Mouse (Mus musculus) limb, embryonic 11.5 days (tissue): ENCODE data around the gene Grik4. TPM values are rescaled to one million over a fixed set of nuclear protein-coding genes. Genes with fewer than 3 reads are reported as not detected.

Source experiments
- ATAC-seq: fragments of 200-750 bp; cut with Nextera tagmentation; 2 replicates; pipeline ENCODE4 v1.8.0; 2017; ENCODE audit warnings: low read depth; ENCODE audit not compliant: insufficient number of reproducible peaks, low FRiP score, low TSS enrichment
- DNase-seq: peaks from one replicate; pipeline ENCODE4 v3.0.0-alpha.2; 2015; ENCODE audit warnings: low spot score
- H3K27ac ChIP-seq: fragments of 300-500 bp; sonication (generic); replicated peaks from 2 replicates; pipeline ENCODE4 v1.5.1; 2014; ENCODE audit warnings: low read depth, mild to moderate bottlenecking, low read length
- H3K27me3 ChIP-seq: fragments of 300-500 bp; sonication (generic); 2 replicates; pipeline ENCODE4 v1.6.1; 2014; ENCODE audit warnings: mild to moderate bottlenecking, low read length, mixed read lengths; ENCODE audit not compliant: control insufficient read depth, insufficient read depth
- H3K36me3 ChIP-seq: fragments of 300-500 bp; sonication (generic); 2 replicates; pipeline ENCODE4 v1.6.1; 2014; ENCODE audit warnings: mild to moderate bottlenecking, low read length, moderate library complexity, mixed read lengths; ENCODE audit not compliant: control insufficient read depth, insufficient read depth
- H3K4me1 ChIP-seq: fragments of 300-500 bp; sonication (generic); 2 replicates; pipeline ENCODE4 v1.6.1; 2014; ENCODE audit warnings: low read length, mixed read lengths; ENCODE audit not compliant: control insufficient read depth, insufficient read depth
- H3K4me2 ChIP-seq: fragments of 300-500 bp; sonication (generic); 2 replicates; pipeline ENCODE4 v1.6.1; 2014; ENCODE audit warnings: low read depth, mild to moderate bottlenecking, moderate library complexity; ENCODE audit not compliant: severe bottlenecking
- H3K4me3 ChIP-seq: fragments of 300-500 bp; sonication (generic); 2 replicates; pipeline ENCODE4 v1.5.1; 2014; ENCODE audit warnings: low read depth, low read length
- H3K9ac ChIP-seq: fragments of 300-500 bp; sonication (generic); 2 replicates; pipeline ENCODE4 v1.6.1; 2014; ENCODE audit warnings: mild to moderate bottlenecking, low read length
- H3K9me3 ChIP-seq: fragments of 300-500 bp; sonication (generic); 2 replicates; pipeline ENCODE4 v1.6.1; 2016; ENCODE audit warnings: low read length; ENCODE audit not compliant: control insufficient read depth
- WGBS: fragments of 180-500 bp; shearing (Covaris S2); extraction: QIAGEN DNeasy Blood & Tissue Kit; methylation state at CpG from one replicate; pipeline ENCODE4 v1.1.7; 2014; 5-methylcytosine and 5-hydroxymethylcytosine counted together
- polyA plus RNA-seq: library from polyadenylated mRNA; unstranded; fragments of >200 nt; fragmentation: Nextera tagmentation; extraction: Ambion mirVana; gene quantifications from 2 replicates; pipeline ENCODE4 v1.2.1, GENCODE M21; 2014

Gene Grik4
- polyA plus RNA-seq, 1 experiment from 2014 or later = 1.1 TPM

DNA sequence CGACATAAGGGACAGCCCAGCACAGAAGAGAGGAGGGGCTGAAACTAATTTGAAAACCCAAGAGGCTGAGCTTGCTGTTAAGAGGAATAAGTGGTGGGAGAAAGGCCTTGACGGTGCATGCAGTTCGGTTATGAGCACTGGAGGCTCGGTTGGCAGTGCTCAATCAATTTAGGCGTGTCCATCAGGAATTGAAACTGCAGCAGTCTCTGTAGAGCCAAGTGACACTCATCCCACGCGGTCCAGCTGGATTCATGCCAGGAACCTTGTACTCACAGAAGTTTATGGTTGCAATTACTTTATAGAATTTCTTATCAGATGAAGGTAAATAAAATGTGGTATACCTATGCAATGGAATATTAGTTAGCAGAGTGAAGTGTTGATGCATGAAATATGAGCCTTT, 14.1 kb upstream of the Grik4 start:
- ATAC-seq = no peak
- WGBS = 77% methylated on average over 7 of the region's 7 CpGs
- no peak overlapping the region for H3K27ac ChIP-seq

DNA sequence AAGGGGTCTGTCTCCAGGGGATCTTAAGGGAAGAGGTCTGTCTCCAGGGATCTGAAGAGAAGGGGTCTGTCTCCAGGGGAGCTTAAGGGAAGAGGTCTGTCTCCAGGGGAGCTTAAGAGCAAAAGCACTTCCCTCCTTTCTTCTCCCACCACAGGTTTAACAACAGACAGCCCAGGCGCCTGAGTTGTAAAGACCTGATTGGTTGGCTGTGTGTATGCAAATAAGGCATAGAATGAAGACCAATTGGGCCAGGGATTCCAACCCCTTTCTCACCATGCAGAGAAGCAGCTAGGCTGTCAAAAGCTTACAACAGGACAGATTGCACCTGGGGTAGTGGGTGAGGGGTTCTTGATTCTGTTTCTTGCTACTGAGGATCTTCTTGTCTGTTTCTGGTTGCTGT, 4.1 kb upstream of the Grik4 start:
- no peak for ATAC-seq
- DNase-seq = no peak
- H3K9ac ChIP-seq = no peak overlapping the region
- H3K9me3 ChIP-seq = no peaks in the 10 kb centered on the region
- no peak overlapping the region for H3K4me3 ChIP-seq
- H3K4me2 ChIP-seq = no peak overlapping the region
- WGBS = 58% methylated on average over 1 of the region's 1 CpGs
- H3K36me3 ChIP-seq = no peaks in the 10 kb centered on the region
- H3K4me1 ChIP-seq = peaks cover under 1% of the 10 kb centered on the region
- H3K27me3 ChIP-seq = peaks cover 3% of the 10 kb centered on the region; the same call in 1 of the 2 replicates
- no peak overlapping the region for H3K27ac ChIP-seq

More for the DNA sequence above, 14.1 kb upstream of the Grik4 start:
- H3K9me3 ChIP-seq = no peaks in the 10 kb centered on the region
- H3K4me3 ChIP-seq = no peak overlapping the region
- DNase-seq = no peak
- no peak overlapping the region for H3K4me2 ChIP-seq
- H3K27me3 ChIP-seq = no peaks in the 10 kb centered on the region
- no peaks in the 10 kb centered on the region for H3K36me3 ChIP-seq
- no peaks in the 10 kb centered on the region for H3K4me1 ChIP-seq
- no peak overlapping the region for H3K9ac ChIP-seq

DNA sequence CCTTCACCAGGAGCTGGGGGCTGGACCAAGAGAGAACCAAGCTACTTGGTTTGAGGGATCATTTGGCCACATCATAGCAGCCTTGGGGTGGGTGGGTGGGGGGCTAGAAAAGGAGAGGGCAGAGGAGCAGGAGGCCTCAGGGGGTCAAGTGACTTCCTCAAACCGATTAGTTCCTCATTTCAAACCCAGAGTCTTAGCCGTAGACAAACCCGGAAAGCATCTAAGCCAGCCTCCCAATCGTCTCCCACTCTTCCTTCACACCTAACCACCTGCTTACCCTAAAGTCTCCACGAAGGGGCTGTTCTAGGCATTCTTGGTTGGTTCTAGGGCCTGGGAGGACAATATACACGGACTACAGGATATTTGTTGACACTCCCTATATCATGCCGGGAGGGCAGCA, 881 bp upstream of the Grik4 start:
- WGBS = 67% methylated on average over 7 of the region's 7 CpGs
- Histone ChIP-seq H3K27ac (no peak overlapping the region), H3K4me3 (no peak overlapping the region), H3K9me3 (no peaks in the 10 kb centered on the region), H3K36me3 (no peaks in the 10 kb centered on the region), H3K27me3 (peaks cover 10% of the 10 kb centered on the region; the same call in 1 of the 2 replicates), H3K4me1 (peaks cover 11% of the 10 kb centered on the region), H3K9ac (no peak overlapping the region), H3K4me2 (no peak overlapping the region)
- no peak for ATAC-seq
- no peak for DNase-seq

DNA sequence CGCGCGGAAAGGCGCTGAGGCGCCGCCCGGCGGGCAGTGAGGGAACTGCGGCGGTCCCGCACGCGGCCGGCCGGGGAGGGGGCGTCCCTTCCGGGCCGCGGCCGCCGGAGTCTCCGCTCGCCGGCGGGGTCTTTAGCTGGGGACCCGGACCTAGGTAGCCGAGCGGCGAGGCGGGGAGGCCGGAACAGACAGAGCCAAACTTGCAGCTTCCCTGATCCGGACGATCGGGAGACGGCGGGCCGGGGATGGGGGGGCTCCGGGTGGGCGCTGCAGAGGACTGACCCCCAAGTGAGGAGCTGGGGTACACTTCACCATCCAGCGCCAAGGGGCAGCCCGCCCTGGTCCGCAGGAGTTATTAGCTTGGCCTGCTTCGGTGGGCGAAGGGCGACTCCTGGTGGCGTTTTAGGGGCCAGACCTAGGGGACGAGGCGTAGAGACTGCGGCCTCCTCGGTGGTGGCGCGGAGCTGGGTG, 278 bp upstream of the Grik4 start:
- Histone ChIP-seq H3K4me2 (peak overlapping the region; percentile 100), H3K27me3 (peaks cover 10% of the 10 kb centered on the region; the same call in 1 of the 2 replicates), H3K9me3 (no peaks in the 10 kb centered on the region), H3K27ac (no peak overlapping the region), H3K4me1 (peaks cover 11% of the 10 kb centered on the region), H3K36me3 (no peaks in the 10 kb centered on the region), H3K4me3 (peak overlapping the region; percentile 68), H3K9ac (peak overlapping the region; percentile 55; the same call in 1 of the 2 replicates)
- peak; percentile 95 for DNase-seq
- peak; percentile 91 for ATAC-seq
- under 1% methylated on average over 51 of the region's 52 CpGs for WGBS

DNA sequence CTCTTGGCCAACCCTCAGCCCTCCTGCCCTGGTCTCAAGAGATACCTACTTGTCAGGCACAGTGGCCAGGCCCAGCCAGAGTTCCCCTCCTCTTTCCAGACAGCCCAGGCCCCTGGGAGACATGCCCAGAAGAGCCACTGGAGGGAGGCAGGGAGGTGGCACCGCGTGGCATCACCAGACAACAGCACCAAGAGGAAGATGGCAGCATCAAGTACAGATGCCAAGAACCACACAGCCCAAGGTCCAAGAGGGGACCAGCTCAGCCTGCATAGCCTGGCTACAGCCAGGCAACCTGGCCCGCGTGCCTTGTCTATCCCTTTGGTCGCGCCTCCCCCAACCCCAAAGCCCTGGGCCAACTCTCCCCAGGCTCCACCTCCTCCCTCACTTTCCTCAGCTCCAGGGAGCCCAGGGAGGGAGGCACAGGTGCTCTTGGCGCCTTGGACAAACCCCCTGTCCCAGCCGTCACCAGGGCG, 1.2 kb downstream of the Grik4 start:
- Histone ChIP-seq H3K27ac (no peak overlapping the region), H3K9ac (peak overlapping the region; percentile 7; the same call in 1 of the 2 replicates), H3K4me1 (peaks cover 11% of the 10 kb centered on the region), H3K4me2 (peak overlapping the region; percentile 100), H3K9me3 (no peaks in the 10 kb centered on the region), H3K36me3 (no peaks in the 10 kb centered on the region), H3K4me3 (peak overlapping the region; percentile 68), H3K27me3 (peaks cover 10% of the 10 kb centered on the region; the same call in 1 of the 2 replicates)
- DNase-seq (peak; percentile 49), ATAC-seq (no peak)
- WGBS = 2% methylated on average over 9 of the region's 9 CpGs

DNA sequence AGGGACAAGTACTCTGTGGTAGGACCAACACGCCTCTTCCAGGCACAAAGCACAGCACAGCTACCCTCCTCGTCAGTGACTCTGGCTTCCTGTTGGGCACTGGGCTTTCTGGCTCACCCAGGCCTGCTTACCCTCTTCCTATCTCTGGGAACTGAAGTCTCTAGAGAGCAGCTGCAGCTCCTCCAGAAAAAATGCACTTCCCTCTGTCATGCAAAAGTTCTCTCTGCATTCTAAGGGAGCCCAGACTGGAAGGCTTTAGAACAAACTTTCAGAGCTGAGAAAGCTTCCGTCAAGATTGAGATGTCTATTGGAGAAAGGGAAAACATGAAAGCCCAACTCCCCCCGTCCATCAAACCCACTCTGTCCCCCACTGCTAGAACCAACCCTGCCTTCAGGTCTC, 2.1 kb downstream of the Grik4 start:
- WGBS = 59% methylated on average over 4 of the region's 4 CpGs
- DNase-seq (no peak), ATAC-seq (no peak)
- Histone ChIP-seq H3K4me1 (peaks cover 11% of the 10 kb centered on the region), H3K9ac (no peak overlapping the region), H3K4me2 (no peak overlapping the region), H3K9me3 (no peaks in the 10 kb centered on the region), H3K27me3 (peaks cover 10% of the 10 kb centered on the region; the same call in 1 of the 2 replicates), H3K27ac (no peak overlapping the region), H3K36me3 (no peaks in the 10 kb centered on the region), H3K4me3 (no peak overlapping the region)

DNA sequence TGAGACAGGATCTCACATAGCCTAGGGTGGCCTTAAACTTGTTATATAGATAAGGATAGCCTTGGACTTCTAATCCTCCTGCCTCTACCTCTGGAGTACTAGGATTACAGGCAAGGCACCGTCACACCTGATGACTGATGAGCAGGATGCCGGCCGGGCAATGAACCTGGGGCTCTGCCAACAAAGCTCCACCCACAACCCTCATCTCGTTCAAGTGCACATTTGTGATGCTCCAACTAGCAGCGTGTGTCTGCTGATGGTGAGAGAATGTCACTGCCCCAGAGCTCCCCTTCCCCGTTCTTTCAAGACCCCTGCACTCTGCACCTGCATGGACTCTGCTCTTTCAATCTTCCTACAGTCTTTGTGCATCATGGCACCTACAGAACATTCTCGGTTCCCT, 12.1 kb downstream of the Grik4 start:
- WGBS = 67% methylated on average over 7 of the region's 7 CpGs
- H3K27me3 ChIP-seq = no peaks in the 10 kb centered on the region
- DNase-seq = no peak

DNA sequence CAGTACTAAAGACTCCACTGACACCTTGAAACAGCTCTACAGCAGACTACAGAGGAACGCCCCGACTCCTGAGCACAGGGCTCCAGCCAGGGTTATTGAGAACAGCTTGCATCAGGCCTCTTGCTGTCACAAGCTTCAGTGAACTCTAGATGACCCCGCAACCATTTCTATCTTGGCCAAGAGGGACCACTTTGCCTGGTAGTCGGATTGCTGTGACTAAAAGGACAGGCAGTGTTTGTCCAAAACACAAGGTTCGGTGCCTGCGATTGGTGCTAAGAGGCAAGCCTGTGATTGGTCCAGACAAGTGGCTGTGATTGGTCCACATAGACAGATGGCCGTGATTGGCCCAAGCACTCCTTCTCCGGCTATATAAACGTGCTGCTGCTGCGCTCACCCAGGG, 16.8 kb downstream of the Grik4 start:
- H3K4me2 ChIP-seq = 0 out of 2 replicates have a peak overlapping the region, but pooled peaks have one; percentile 2
- DNase-seq = peak; percentile 39
- 52% methylated on average over 10 of the region's 10 CpGs for WGBS
- no peak overlapping the region for H3K27ac ChIP-seq
- H3K4me3 ChIP-seq = no peak overlapping the region
- no peak overlapping the region for H3K9ac ChIP-seq
- ATAC-seq = peak; percentile 35; the same call in 1 of the 2 replicates
- no peaks in the 10 kb centered on the region for H3K36me3 ChIP-seq
- H3K4me1 ChIP-seq = no peaks in the 10 kb centered on the region
- no peaks in the 10 kb centered on the region for H3K27me3 ChIP-seq
- no peaks in the 10 kb centered on the region for H3K9me3 ChIP-seq

More for the DNA sequence above, 12.1 kb downstream of the Grik4 start:
- Histone ChIP-seq H3K4me2 (no peak overlapping the region), H3K27ac (no peak overlapping the region), H3K4me3 (no peak overlapping the region), H3K9ac (no peak overlapping the region), H3K9me3 (no peaks in the 10 kb centered on the region), H3K4me1 (no peaks in the 10 kb centered on the region), H3K36me3 (no peaks in the 10 kb centered on the region)
- ATAC-seq = no peak

DNA sequence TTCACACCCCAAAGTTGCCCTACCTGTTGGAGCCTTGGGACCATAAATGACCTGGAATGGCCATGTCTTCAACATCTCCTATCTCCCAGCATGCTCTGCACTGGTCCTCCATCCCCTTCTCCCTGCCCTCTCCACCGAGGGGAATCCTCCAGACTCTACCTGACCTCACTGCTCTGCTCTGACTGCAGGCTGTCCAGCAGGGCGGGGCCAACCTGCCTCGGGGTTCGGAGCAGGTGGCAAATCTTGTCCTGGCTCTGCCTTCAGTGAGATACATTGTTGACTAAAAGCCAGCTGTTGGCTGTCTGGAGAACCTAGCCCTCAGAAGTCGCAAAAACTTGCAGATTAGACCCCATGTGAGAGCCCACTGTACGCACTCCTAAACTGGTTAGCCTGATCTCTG, 17.7 kb downstream of the Grik4 start:
- Histone ChIP-seq H3K36me3 (no peaks in the 10 kb centered on the region), H3K9me3 (no peaks in the 10 kb centered on the region), H3K9ac (no peak overlapping the region), H3K27me3 (no peaks in the 10 kb centered on the region), H3K27ac (no peak overlapping the region), H3K4me3 (no peak overlapping the region), H3K4me2 (no peak overlapping the region), H3K4me1 (no peaks in the 10 kb centered on the region)
- ATAC-seq (no peak), DNase-seq (no peak)
- WGBS = 84% methylated on average over 6 of the region's 6 CpGs
